Mouse (Mus musculus): ENCODE results near the gene Ebp.

Gene Ebp

GRCm38 (mm10) chrX:8193419-8193723 is at the start of gene Ebp:
Gene Ebp, minus strand, starts transcription at chrX:8193512.
- 0 out of 2 replicates have a peak, but pooled peaks have one; percentile 28 for ATAC-seq (ENCODE audit: insufficient number of reproducible peaks, low FRiP score, low TSS enrichment)

DNA sequence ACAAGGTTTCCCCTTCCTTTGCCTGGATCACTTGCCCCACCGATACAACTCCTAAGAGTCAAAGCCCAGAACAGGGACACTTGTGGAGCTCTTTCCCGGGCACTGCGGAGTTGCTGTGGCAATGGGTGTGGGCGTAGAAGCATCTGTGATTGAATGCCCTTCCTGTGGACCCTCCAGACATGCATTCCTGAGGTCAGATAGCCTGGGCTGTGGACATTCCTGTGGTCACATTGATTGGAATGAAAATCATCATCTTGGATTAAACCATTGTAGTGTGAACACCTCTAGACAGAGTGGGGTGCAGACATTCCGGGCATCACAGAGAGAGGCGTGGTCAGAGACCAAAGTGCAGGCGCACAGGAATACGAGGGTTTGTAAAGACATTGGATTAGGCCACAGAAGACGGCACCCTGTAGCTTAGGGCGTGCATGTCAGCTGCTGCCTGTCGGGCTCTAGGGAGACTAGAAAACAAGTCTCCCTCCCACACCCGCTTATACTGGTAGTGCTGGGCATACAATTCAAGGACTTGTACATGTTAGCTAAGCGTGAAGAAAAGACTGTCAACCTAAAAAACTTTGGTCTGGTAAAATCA is 45.6 kb upstream of the Ebp start:
- no peak for ATAC-seq (ENCODE audit: insufficient number of reproducible peaks, low FRiP score, low TSS enrichment)

- no peak for ATAC-seq (ENCODE audit: insufficient number of reproducible peaks, low FRiP score, low TSS enrichment)
Measured at GRCm38 (mm10) chrX:8236704-8237103, 43.4 kb upstream of the Ebp start.

DNA sequence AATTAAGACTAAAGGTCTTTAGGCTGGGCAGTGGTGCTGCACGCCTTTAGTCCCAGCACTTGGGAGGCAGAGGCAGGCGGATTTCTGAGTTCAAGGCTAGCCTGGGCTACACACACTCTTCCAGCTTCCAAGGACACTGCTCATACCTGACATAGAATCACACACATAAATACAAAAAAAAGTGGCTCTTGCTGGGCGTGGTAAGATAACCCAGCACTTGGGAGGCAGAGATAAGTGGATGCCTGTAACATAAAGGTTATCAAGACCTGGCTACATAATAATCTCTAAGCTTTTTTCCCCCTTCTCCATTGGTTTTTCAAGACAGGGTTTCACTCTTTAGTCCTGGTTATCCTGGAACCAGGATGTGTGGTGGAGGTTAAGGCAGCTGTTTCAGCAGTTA is 40.3 kb upstream of the Ebp start:
- ATAC-seq (ENCODE audit: insufficient number of reproducible peaks, low FRiP score, low TSS enrichment), result no peak

GRCm38 (mm10) chrX:8230272-8230671 is 37.0 kb upstream of the Ebp start:
- no peak for ATAC-seq (ENCODE audit: insufficient number of reproducible peaks, low FRiP score, low TSS enrichment)

- no peak for ATAC-seq (ENCODE audit: insufficient number of reproducible peaks, low FRiP score, low TSS enrichment)
Measured at GRCm38 (mm10) chrX:8223473-8223872, 30.2 kb upstream of the Ebp start.

GRCm38 (mm10) chrX:8222678-8223421 is 29.5 kb upstream of the Ebp start:
- ATAC-seq (ENCODE audit: insufficient number of reproducible peaks, low FRiP score, low TSS enrichment), result peak; percentile 40; the same call in 1 of the 2 replicates

DNA sequence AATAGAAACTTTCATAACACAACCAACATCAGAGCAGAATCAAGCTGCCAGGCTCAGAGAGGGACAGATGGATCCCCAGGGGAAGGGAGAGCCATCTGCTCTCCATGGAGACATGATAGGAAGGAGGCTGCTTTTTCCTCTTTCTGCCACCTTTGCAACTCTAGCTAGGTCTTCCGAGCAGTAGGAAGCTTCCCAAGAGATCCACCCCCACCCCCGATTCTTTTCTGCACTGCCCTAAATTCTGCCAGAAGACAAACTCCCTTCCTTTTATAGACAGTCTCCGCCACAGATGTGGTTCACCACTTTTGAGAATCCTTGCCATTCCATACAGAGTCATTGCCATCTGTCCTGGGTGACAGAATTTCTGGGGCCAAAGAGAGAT is 29.0 kb upstream of the Ebp start:
- ATAC-seq (ENCODE audit: insufficient number of reproducible peaks, low FRiP score, low TSS enrichment), result peak; percentile 70; the same call in 1 of the 2 replicates

GRCm38 (mm10) chrX:8219651-8220050 is 26.3 kb upstream of the Ebp start:
- no peak for ATAC-seq (ENCODE audit: insufficient number of reproducible peaks, low FRiP score, low TSS enrichment)

DNA sequence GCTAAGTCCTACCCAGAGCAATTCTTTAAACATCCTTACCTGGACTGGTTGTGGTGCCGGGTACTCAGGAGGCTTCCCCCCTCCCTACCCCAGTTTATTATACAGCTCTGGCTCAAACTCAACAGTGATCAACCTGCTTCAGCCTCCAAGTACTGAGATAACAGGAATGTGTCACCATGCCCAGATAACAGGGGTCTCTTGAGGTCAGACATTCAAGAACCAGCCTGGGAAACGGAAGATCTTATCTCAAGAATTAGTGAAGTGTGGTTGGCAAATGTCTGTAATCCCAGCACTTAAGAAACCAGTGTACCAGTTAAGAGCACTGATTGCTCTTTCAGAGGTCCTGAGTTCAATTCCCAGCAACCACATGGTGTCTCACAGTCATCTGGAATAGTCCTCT is 24.8 kb upstream of the Ebp start:
- no peak for ATAC-seq (ENCODE audit: insufficient number of reproducible peaks, low FRiP score, low TSS enrichment)

DNA sequence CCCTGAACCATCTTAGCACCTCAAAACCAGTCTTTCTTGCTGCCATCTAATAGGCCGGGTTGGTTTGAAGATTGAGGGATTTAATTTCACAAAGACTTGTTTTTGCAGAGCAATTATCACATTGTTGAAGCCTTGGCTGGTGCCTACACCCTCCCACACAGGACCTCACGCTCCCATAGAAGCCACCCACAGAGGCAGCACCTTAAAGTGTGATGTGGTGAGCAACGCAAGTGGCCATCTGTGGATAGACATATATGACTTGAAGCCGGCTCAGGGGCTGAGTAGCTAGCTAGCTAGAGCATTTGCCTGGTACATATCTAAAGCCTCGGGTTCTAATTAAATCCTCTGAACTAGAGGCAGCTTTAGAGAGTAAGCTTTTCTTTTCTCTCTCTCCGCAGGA is 24.1 kb upstream of the Ebp start:
- no peak for ATAC-seq (ENCODE audit: insufficient number of reproducible peaks, low FRiP score, low TSS enrichment)

- ATAC-seq (ENCODE audit: insufficient number of reproducible peaks, low FRiP score, low TSS enrichment), result no peak
Measured at GRCm38 (mm10) chrX:8211490-8212207, 18.3 kb upstream of the Ebp start.

- ATAC-seq (ENCODE audit: insufficient number of reproducible peaks, low FRiP score, low TSS enrichment), result no peak
Measured at GRCm38 (mm10) chrX:8209720-8210119, 16.4 kb upstream of the Ebp start.

DNA sequence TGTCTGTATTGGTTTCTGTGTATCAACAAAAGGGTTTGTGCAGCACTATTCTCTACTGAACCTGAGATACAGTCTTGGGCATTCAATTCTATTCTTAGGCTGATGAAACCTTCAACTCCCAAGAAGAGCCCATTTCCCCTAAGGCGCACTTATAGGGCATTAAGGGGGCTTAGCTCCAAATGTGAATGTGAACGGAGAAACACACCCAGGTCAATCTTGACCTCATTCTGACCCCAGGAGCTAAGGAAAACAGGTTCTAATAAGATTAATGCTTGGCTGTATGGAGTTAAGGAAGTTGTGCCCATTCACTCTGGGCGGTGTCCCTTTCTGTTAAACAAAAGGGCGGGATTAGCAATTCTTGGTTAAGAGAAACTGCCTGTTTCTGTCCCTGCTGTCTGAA is 13.9 kb upstream of the Ebp start:
- no peak for ATAC-seq (ENCODE audit: insufficient number of reproducible peaks, low FRiP score, low TSS enrichment)

DNA sequence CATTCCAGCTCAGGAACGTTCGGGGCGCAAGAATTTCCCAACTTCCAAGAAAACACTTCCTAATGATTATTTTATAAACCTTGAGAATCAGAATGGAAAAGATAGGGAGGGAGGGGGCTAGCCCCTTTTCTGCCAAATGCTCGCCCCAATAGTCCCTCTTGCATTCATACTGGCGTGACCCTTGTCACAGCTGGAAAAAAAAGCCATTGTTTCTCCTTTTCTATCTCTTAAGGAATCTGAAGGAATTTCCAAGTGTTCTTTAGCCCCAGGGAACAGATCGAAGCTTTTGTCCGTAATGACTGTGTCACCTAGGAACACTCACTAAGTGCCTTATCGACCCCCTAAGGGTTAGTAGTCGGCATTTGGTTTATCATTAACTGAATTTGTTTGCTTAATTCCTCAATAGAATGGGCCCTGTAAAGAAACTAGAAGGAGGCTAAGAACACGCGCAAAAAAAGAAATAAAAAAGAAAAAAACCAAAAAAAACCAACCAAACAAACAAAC is 13.4 kb upstream of the Ebp start:
- no peak for ATAC-seq (ENCODE audit: insufficient number of reproducible peaks, low FRiP score, low TSS enrichment)

- peak; percentile 87 for ATAC-seq (ENCODE audit: insufficient number of reproducible peaks, low FRiP score, low TSS enrichment)
Measured at GRCm38 (mm10) chrX:8206015-8206693, 12.8 kb upstream of the Ebp start, which contains the start of gene Porcn. Gene Porcn, minus strand, starts transcription at chrX:8206525.

- peak; percentile 90 for ATAC-seq (ENCODE audit: insufficient number of reproducible peaks, low FRiP score, low TSS enrichment)
Measured at GRCm38 (mm10) chrX:8205551-8205950, 12.2 kb upstream of the Ebp start.

- ATAC-seq (ENCODE audit: insufficient number of reproducible peaks, low FRiP score, low TSS enrichment), result no peak
Measured at GRCm38 (mm10) chrX:8205088-8205487, 11.8 kb upstream of the Ebp start.

DNA sequence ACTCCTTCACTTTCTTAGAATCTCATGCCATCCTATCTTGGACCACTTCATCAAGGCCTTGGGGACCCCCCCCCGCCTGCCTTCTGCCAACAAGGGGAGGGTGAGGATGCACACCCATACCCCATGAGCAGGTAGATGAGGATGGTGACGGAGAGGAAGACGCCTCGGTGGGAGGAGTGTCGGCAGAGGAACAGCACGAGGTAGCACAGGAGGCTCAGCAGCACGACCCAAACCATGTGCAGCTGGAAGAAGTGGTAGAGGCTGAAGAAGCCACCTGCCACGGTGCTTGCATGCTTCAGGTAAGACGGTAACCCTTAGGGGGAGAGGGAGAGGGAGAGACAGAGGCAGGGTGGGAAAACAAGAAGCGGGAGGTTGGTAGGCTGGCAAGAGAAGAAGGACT is 10.8 kb upstream of the Ebp start:
- no peak for ATAC-seq (ENCODE audit: insufficient number of reproducible peaks, low FRiP score, low TSS enrichment)

- ATAC-seq (ENCODE audit: insufficient number of reproducible peaks, low FRiP score, low TSS enrichment), result no peak
Measured at GRCm38 (mm10) chrX:8203105-8203504, 9.8 kb upstream of the Ebp start.
